Mouse (Mus musculus) adrenal gland, adult 10 weeks (tissue): ENCODE results near the gene Gm9376. TPM values are rescaled to one million over a fixed set of nuclear protein-coding genes. Genes with fewer than 3 reads are reported as not detected.

Source experiments
- polyA plus RNA-seq: library from polyadenylated mRNA; stranded (reverse); fragments of 350-450 nt; fragmentation: Illumina TruSeq; extraction: RNeasy Lipid Tissue Mini Kit (QIAGEN cat#74804); gene quantifications from one replicate; pipeline ENCODE4 v1.2.3, GENCODE M21; 2014; ENCODE audit warnings: low read depth, low replicate concordance

Gene Gm9376
- not detected for polyA plus RNA-seq

GRCm38 (mm10) chr14:118266660-118267059, at the start of gene Gm9376:
Gm9376 (plus strand) TSS chr14:118266960.

GRCm38 (mm10) chr14:118236886-118237289, 29.9 kb upstream of the Gm9376 start, which contains the start of gene Sox21:
Sox21 (minus strand) TSS chr14:118237030.

Other genes with a start within 250 kb of the Gm9376 start
- not detected for gene Dct, start 214.7 kb upstream of the Gm9376 start, polyA plus RNA-seq
- 32.1 TPM for gene Tgds, start 134.2 kb upstream of the Gm9376 start, polyA plus RNA-seq
- gene Gpr180, start 129.8 kb upstream of the Gm9376 start, polyA plus RNA-seq, result 4.2 TPM
- gene Sox21, start 29.9 kb upstream of the Gm9376 start, polyA plus RNA-seq, result not detected